Mouse (Mus musculus) intestine, postnatal 0 days (tissue): Measurements from ENCODE around the gene Cxcl10. TPM values are rescaled to one million over a fixed set of nuclear protein-coding genes. Genes with fewer than 3 reads are reported as not detected.
A peak's percentile ranks its signal among the peaks of the same experiment; 100 is the strongest.
"Not testable (repeated sequence)": the region's sequence is repeated elsewhere in the genome, so short reads cannot be mapped to it uniquely, and the experiment has no call there.

Source experiments
- ATAC-seq: fragments of 200-750 bp; cut with Nextera tagmentation; 2 replicates; pipeline ENCODE4 v1.8.0; 2017; ENCODE audit warnings: mild to moderate bottlenecking, moderate TSS enrichment, moderate library complexity
- H3K27ac ChIP-seq: fragments of 300-500 bp; sonication (generic); 2 replicates; pipeline ENCODE4 v1.5.1; 2014; ENCODE audit warnings: mild to moderate bottlenecking, low read depth, low read length, moderate library complexity
- H3K27me3 ChIP-seq: fragments of 300-500 bp; sonication (generic); replicated peaks from 2 replicates; pipeline ENCODE4 v1.6.1; 2014; ENCODE audit warnings: low read length, mixed read lengths; ENCODE audit not compliant: control insufficient read depth, insufficient read depth
- H3K36me3 ChIP-seq: fragments of 300-500 bp; sonication (generic); 2 replicates; pipeline ENCODE4 v1.6.1; 2014; ENCODE audit warnings: mild to moderate bottlenecking, moderate library complexity; ENCODE audit not compliant: control insufficient read depth, insufficient read depth
- H3K4me1 ChIP-seq: fragments of 300-500 bp; sonication (generic); replicated peaks from 2 replicates; pipeline ENCODE4 v1.6.1; 2014; ENCODE audit warnings: antibody characterized with exemption, low read length, mixed read lengths; ENCODE audit not compliant: control insufficient read depth, insufficient read depth
- H3K4me2 ChIP-seq: fragments of 300-500 bp; sonication (generic); replicated peaks from 2 replicates; pipeline ENCODE4 v1.6.1; 2014; ENCODE audit warnings: low read depth, mild to moderate bottlenecking, moderate library complexity
- H3K4me3 ChIP-seq: fragments of 300-500 bp; sonication (generic); 2 replicates; pipeline ENCODE4 v1.5.1; 2014; ENCODE audit warnings: low read depth, low read length
- H3K9ac ChIP-seq: fragments of 300-500 bp; sonication (generic); 2 replicates; pipeline ENCODE4 v1.6.1; 2014; ENCODE audit warnings: mild to moderate bottlenecking, low read depth, low read length
- H3K9me3 ChIP-seq: fragments of 300-500 bp; sonication (generic); 2 replicates; pipeline ENCODE4 v1.6.1; 2016; ENCODE audit warnings: mixed run types; ENCODE audit not compliant: control insufficient read depth
- CTCF ChIP-seq: sonication (generic); IDR thresholded peaks from 2 replicates; pipeline ENCODE4 v1.5.1; 2016; ENCODE audit warnings: low read depth, mild to moderate bottlenecking, control low read depth, antibody characterized with exemption, moderate library complexity
- WGBS: fragments of 180-500 bp; shearing (Covaris S2); extraction: QIAGEN DNeasy Blood & Tissue Kit; methylation state at CpG from one replicate; pipeline ENCODE4 v1.1.7; 2014; 5-methylcytosine and 5-hydroxymethylcytosine counted together
- polyA plus RNA-seq: library from polyadenylated mRNA; unstranded; fragments of >200 nt; fragmentation: Nextera tagmentation; extraction: Ambion mirVana; gene quantifications from 2 replicates; pipeline ENCODE4 v1.2.1, GENCODE M21; 2015

Cxcl10 gene
- polyA plus RNA-seq, 1 experiment from 2014 or later, result 2.0 TPM

DNA sequence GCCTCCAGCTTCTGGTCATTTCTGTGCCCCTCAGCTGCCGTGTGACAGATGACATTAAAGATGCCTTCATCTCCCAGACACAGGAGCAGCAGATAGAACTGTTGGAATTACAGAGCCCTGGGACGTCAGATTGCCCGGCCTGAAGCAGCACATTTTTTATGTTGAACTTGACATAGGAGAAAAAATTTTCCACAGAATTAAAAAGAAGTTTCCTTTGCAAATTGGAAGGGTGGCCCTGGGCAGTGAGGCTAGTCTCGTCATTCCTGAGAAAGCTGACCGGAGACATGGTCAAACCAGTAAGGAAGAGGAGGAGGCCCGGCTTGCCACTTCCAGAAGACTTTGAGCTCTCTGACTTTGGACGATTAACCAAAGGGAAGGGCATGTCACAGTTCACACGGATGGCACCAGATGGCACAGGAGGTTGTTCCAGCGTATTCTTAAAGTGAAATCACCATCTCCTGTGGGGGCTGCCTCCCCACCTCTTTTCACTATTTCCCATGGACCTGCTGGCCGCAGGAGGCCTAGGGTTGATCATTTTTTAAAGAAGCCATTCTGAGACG lies 16.5 kb upstream of the Cxcl10 start:
- Histone ChIP-seq H3K9ac (no peak overlapping the region), H3K9me3 (no peaks in the 10 kb centered on the region), H3K27me3 (no peaks in the 10 kb centered on the region), H3K4me3 (no peak overlapping the region), H3K36me3 (no peaks in the 10 kb centered on the region), H3K27ac (no peak overlapping the region), H3K4me2 (no peak overlapping the region), H3K4me1 (no peaks in the 10 kb centered on the region; the same call in 1 of the 2 replicates)
- no peak for TF ChIP-seq CTCF
- 74% methylated on average over 11 of the region's 11 CpGs for WGBS
- no peak for ATAC-seq

DNA sequence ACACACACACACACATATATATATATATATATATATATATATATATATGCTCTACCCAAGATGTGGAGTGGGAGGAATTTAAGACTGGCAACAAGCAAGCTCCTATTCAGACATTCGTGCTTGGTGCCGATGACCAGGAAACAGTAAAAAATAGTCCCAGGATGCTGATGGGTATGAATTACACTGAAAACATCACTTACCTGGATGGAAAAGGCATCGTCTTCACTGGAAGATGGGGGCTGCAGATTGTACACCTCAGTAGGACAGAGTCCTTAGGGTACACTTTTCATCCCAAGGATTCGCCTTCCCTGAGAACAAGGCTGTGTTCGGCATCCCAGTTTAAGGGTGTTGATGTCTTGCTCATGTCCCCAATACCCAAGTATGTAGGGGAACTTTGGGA lies 15.3 kb upstream of the Cxcl10 start:
- Histone ChIP-seq H3K27ac (no peak overlapping the region), H3K4me1 (no peaks in the 10 kb centered on the region; the same call in 1 of the 2 replicates), H3K9me3 (no peaks in the 10 kb centered on the region), H3K36me3 (no peaks in the 10 kb centered on the region), H3K27me3 (no peaks in the 10 kb centered on the region), H3K4me2 (no peak overlapping the region), H3K4me3 (no peak overlapping the region), H3K9ac (no peak overlapping the region)
- TF ChIP-seq CTCF, result no peak
- no peak for ATAC-seq
- WGBS, result 95% methylated on average over 5 of the region's 5 CpGs

DNA sequence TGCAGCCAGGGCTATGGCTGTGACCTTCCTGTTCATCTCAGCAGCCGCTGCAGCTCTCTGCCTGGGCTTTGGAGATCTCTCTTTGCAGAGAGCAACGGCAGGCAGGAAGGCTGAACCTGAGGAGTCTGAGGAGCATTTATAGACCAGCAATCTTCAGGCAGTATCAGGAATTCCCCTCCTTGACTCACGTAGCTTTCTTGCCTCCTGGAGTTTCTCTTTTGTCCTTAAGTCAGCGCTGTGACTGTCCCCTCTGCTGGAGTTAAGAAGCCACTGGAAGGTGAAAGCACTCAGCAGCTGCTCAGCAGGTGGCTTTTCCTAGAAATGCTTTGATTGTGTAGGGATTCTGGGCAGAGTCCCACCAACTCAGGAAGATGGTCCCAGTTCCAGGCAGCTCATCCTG lies 14.5 kb upstream of the Cxcl10 start:
- no peak for ATAC-seq
- no peak overlapping the region for H3K9ac ChIP-seq
- H3K4me1 ChIP-seq, result no peaks in the 10 kb centered on the region; the same call in 1 of the 2 replicates
- no peak overlapping the region for H3K4me2 ChIP-seq
- WGBS, result 21% methylated on average over 4 of the region's 4 CpGs
- no peaks in the 10 kb centered on the region for H3K27me3 ChIP-seq
- no peak for TF ChIP-seq CTCF
- no peak overlapping the region for H3K27ac ChIP-seq
- no peak overlapping the region for H3K4me3 ChIP-seq
- H3K36me3 ChIP-seq, result no peaks in the 10 kb centered on the region
- H3K9me3 ChIP-seq, result no peaks in the 10 kb centered on the region

GRCm38 (mm10) chr5:92358767-92359455 lies 10.2 kb upstream of the Cxcl10 start:
- no peaks in the 10 kb centered on the region for H3K4me1 ChIP-seq
- 0 out of 2 replicates have a peak, but pooled peaks have one; percentile 12 for TF ChIP-seq CTCF
- peaks cover 2% of the 10 kb centered on the region; the same call in 1 of the 2 replicates for H3K27me3 ChIP-seq
- H3K27ac ChIP-seq, result no peak overlapping the region
- no peak overlapping the region for H3K4me3 ChIP-seq
- ATAC-seq, result peak; percentile 25; the same call in 1 of the 2 replicates
- no peaks in the 10 kb centered on the region for H3K36me3 ChIP-seq
- WGBS, result 59% methylated on average over 11 of the region's 11 CpGs
- H3K9me3 ChIP-seq, result no peaks in the 10 kb centered on the region
- H3K9ac ChIP-seq, result no peak overlapping the region
- no peak overlapping the region for H3K4me2 ChIP-seq

- H3K4me3 ChIP-seq, result no peak overlapping the region
- 0 out of 2 replicates have a peak, but pooled peaks have one; percentile 25 for ATAC-seq
- no peaks in the 10 kb centered on the region for H3K9me3 ChIP-seq
- WGBS, result 12% methylated on average over 12 of the region's 12 CpGs
- no peak overlapping the region for H3K4me2 ChIP-seq
- no peaks in the 10 kb centered on the region for H3K4me1 ChIP-seq
- 0 out of 2 replicates have a peak, but pooled peaks have one; percentile 4 for TF ChIP-seq CTCF
- peaks cover 2% of the 10 kb centered on the region; the same call in 1 of the 2 replicates for H3K27me3 ChIP-seq
- no peaks in the 10 kb centered on the region for H3K36me3 ChIP-seq
- H3K27ac ChIP-seq, result no peak overlapping the region
- H3K9ac ChIP-seq, result no peak overlapping the region
Measured at GRCm38 (mm10) chr5:92358033-92358432, 9.3 kb upstream of the Cxcl10 start.

DNA sequence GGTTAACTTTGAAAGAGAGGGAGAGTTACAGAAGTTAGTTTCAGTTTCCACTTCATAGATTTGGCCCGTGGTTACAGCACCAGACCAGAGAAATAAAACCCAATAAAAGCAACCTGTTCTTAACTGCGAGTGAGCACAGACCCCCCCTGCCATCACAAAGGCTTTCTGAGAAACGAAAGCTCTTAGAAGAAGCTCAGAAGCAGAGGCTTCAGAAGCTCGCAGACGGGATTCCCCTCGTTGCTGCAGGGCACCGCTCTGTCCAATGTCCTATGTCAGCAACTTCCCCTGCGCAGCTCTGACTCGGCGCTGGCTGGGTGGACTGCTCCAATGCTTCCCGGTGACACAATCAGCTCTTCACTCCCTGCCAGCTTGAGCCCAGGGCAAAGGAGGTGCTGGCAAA lies 4.8 kb upstream of the Cxcl10 start:
- Histone ChIP-seq H3K9me3 (no peaks in the 10 kb centered on the region), H3K27me3 (peaks cover 2% of the 10 kb centered on the region; the same call in 1 of the 2 replicates), H3K36me3 (no peaks in the 10 kb centered on the region), H3K27ac (no peak overlapping the region; the same call in 1 of the 2 replicates), H3K4me1 (no peaks in the 10 kb centered on the region; the same call in 1 of the 2 replicates), H3K4me2 (peak overlapping the region; percentile 59), H3K4me3 (peak overlapping the region; percentile 42), H3K9ac (peak overlapping the region; percentile 38)
- TF ChIP-seq CTCF, result no peak
- ATAC-seq, result 0 out of 2 replicates have a peak, but pooled peaks have one; percentile 58
- 15% methylated on average over 11 of the region's 11 CpGs for WGBS

- not testable (repeated sequence) for H3K4me2 ChIP-seq, H3K27ac ChIP-seq, H3K9ac ChIP-seq, H3K9me3 ChIP-seq, H3K27me3 ChIP-seq, H3K4me3 ChIP-seq, H3K36me3 ChIP-seq, ATAC-seq, H3K4me1 ChIP-seq
- 59% methylated on average over 4 of the region's 4 CpGs for WGBS
Measured at GRCm38 (mm10) chr5:92352716-92353115, 4.0 kb upstream of the Cxcl10 start.
